Mouse (Mus musculus) urinary bladder, postnatal 36 days (tissue): ENCODE measurements around the gene Catip.

ENCODE experiments used
- DNase-seq, 2 experiments: peaks; one replicate each; pipeline ENCODE4 v3.0.0; 2022; ENCODE audit warnings: low spot score in 2 of 2, mixed read lengths in 1 of 2

Gene Catip

GRCm38 (mm10) chr1:74400531-74400930 is 38.6 kb downstream of the Catip start:
- DNase-seq = no peak

GRCm38 (mm10) chr1:74401015-74401702 is 39.3 kb downstream of the Catip start:
- no peak for DNase-seq

- DNase-seq = no peak
Measured at GRCm38 (mm10) chr1:74404206-74404605, 42.3 kb downstream of the Catip start.

- DNase-seq = no peak
Measured at GRCm38 (mm10) chr1:74408589-74409504, 46.9 kb downstream of the Catip start, which contains the start of gene Vil1. Vil1 (plus strand) TSS chr1:74409376.

- no peak for DNase-seq
Measured at GRCm38 (mm10) chr1:74411753-74412325, 49.9 kb downstream of the Catip start.

GRCm38 (mm10) chr1:74412711-74413110 is 50.8 kb downstream of the Catip start:
- no peak for DNase-seq

- no peak for DNase-seq
Measured at GRCm38 (mm10) chr1:74415143-74415542, 53.2 kb downstream of the Catip start.
